Mouse (Mus musculus) retina, embryonic 14.5 days (tissue): ENCODE measurements around the gene Ric8b.

ENCODE experiments used
- DNase-seq: peaks from one replicate; pipeline ENCODE4 v3.0.0-alpha.2; 2015; ENCODE audit warnings: low spot score

Gene Ric8b

GRCm38 (mm10) chr10:84916810-84917730 is at the start of gene Ric8b:
TSS of gene Ric8b (plus strand) at chr10:84917616.
- peak; percentile 96 for DNase-seq

GRCm38 (mm10) chr10:84871285-84871684 is 46.1 kb upstream of the Ric8b start:
- DNase-seq = peak; percentile 55

- no peak for DNase-seq
Measured at GRCm38 (mm10) chr10:84871921-84872320, 45.5 kb upstream of the Ric8b start.

GRCm38 (mm10) chr10:84879823-84880571 is 37.4 kb upstream of the Ric8b start:
- no peak for DNase-seq

DNA sequence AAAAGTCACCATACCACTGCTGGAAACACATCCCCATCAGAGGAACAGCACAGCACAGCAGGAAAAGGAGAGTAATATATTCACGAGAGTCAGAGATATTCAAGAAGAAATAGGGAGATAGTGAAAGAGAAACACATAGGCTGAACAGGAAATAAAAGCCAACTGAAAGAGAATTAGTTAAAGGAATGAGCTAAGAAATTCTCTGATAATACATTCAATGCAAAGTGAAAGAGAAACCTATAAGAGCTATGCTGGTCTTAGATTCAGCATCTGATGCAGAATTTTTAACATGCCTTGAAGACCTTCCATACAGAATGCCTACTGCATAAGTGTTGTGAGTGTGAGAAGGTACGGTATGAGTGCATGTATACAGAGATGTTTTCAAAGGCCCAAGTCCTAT is 34.9 kb upstream of the Ric8b start:
- no peak for DNase-seq

DNA sequence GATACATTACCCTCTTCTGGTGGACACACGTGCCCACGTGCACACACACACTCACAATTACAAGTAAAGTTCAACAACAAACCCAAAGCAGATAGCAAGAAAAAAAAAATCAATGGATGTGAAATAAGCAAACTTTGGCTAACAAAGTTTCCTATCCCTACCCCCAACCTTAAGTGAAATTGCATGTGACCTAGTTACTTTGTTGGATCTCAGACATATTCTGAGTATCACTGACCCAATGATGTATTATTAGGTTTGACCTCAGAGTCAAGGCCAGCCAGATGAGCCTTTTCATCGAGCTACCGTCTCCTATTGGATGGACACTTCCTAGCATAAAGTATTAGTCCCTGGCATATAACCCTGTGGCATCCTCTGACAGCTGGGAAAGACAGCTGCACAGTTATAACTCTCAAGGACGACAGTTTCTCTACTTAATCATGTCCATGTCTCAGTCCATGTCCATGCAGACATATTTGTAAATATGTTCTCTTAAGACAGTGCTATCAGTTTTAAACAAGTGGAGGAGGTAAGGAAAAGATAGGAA is 32.0 kb upstream of the Ric8b start:
- no peak for DNase-seq

DNA sequence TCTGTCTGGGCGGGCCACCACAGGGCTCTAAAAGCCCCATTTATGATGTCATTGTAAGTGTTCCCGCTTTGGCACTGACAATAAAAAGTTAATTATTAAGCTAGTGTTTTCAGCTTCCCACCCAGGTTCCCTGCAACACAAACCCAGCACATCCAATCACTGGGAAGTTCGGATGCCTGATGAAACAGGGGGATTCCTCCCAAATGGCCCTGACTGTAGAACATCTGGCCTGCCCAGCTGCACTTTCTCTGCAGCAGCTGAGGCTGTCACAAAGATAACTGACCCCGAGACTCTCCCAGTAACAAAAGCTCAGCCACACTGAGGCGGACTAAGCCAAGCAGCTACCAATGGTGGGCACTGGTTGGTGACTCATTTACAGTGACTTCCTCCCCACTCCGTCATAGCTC is 31.2 kb upstream of the Ric8b start:
- peak; percentile 26 for DNase-seq

- DNase-seq = no peak
Measured at GRCm38 (mm10) chr10:84886785-84887184, 30.6 kb upstream of the Ric8b start.

GRCm38 (mm10) chr10:84889096-84889846 is 28.1 kb upstream of the Ric8b start:
- DNase-seq = no peak

DNA sequence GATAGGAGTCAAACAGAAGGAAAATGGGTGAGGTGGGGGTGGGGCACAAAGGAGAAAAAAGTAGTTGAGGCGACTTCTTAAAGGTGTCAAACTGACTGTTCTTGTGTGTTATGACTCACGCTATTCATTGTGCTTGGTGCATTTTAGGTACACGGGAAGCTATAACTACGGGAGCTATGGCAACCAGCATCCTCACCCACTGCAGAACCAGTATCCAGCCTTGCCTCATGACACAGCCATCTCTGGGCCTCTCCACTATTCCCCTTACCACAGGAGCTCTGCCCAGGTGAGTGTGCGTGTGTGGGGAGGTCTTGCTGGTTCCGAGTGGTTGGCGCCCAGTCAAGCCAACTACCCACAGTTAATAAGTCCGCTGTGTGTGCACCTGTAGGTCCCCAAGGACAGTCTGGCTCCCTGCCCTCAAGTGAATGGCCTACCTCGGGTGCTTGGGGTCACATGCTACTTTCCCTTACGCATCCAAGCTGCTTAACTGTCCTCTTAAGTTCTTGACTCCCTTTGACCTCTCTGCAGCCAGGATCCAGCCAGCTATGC is 21.5 kb upstream of the Ric8b start:
- no peak for DNase-seq

GRCm38 (mm10) chr10:84896941-84897930 is 20.2 kb upstream of the Ric8b start:
- DNase-seq = no peak

- no peak for DNase-seq
Measured at GRCm38 (mm10) chr10:84898144-84898979, 19.1 kb upstream of the Ric8b start.

DNA sequence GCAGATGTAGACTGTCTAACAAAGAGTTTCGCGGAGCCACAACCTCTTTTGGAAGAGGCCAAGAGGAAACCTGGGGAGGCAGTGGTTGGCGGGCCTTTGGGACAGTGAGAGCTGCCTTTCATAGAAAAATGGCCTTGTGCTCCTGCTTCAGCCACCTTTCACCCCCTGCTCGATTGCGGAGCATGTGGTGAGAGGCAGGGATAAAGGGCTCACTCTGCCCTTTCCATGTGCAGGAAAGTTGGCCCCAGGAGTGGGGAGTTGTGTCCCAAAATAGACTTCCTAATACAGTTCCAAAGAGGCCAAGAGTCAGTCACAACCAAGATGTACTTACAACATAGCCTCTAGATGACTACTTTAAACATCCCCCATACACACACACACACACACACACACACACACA is 15.7 kb upstream of the Ric8b start:
- no peak for DNase-seq

- DNase-seq = no peak
Measured at GRCm38 (mm10) chr10:84902213-84902612, 15.2 kb upstream of the Ric8b start.

GRCm38 (mm10) chr10:84903307-84903706 is 14.1 kb upstream of the Ric8b start:
- no peak for DNase-seq

- peak; percentile 45 for DNase-seq
Measured at GRCm38 (mm10) chr10:84903742-84904141, 13.7 kb upstream of the Ric8b start.

DNA sequence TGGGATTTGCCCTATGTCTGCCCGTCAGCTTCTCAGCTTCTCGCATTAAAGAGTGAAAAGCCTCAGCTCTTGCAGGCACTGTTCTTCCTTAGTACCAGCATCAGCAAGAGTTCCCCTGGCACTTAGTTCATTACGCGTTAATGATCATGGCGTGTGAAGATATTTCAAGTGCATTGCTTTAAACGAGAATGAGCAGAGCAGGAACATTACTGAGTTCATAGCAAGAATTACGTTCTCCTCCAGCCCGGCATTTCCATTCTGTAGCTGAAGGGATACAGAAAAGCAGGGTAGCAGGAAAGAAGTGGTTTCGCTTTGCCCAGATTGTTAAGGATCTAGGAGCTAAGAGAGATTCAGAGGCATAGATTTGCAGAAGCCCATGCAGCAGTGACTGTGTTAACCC is 10.5 kb upstream of the Ric8b start:
- no peak for DNase-seq

GRCm38 (mm10) chr10:84908006-84908405 is 9.4 kb upstream of the Ric8b start:
- DNase-seq = no peak

DNA sequence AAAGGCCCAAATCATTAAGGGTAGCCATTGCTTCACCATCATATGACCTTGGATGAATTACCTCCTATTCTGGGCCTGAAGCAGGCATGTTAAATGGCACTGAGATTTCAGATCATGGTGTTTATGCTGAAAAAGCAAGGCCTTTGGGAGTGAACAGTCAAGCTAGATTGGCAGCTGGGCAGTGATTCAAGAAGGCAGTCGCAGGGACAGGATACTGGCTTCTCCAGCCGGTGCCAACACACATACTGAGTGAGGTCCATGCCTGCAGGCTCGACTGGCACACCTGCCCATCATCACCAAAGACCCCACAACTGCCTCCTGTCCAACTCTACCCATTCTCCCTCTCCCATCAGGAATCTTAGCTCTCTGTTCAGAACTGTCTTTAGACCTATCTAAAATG is 8.9 kb upstream of the Ric8b start:
- DNase-seq = no peak
